ENCODE assay signal across 8 mouse cellular contexts in genomic region chr11:17685711-17686113, GRCm38 (mm10).
DNase-seq lines count a peak whose midpoint lies in the region; ATAC-seq and TF ChIP-seq lines count a peak whose summit lies in the region.

No protein-coding gene starts in this region.

- no peak overlapping the region for H3K9ac ChIP-seq in ES-Bruce4 (ENCODE audit: low read depth, poor library complexity, severe bottlenecking)
- no peak overlapping the region for H3K9ac ChIP-seq in forebrain, embryonic 14.5 days (ENCODE audit: low read length)
- H3K9ac ChIP-seq in lung, postnatal 0 days (replicated peaks; ENCODE audit: low read depth): no peak overlapping the region

- H3K27ac ChIP-seq in ES-Bruce4 (ENCODE audit: insufficient read depth, low read length): no peak overlapping the region
- H3K27ac ChIP-seq in forebrain, embryonic 14.5 days (ENCODE audit: low read depth, low read length): no peak overlapping the region
- no peak overlapping the region for H3K27ac ChIP-seq in lung, postnatal 0 days (ENCODE audit: low read length)

- WGBS in forebrain, embryonic 14.5 days: 55% methylated on average over 4 of the region's 4 CpGs
- 17% methylated on average over 4 of the region's 4 CpGs for WGBS in lung, postnatal 0 days

- H3K4me1 ChIP-seq in ES-Bruce4 (ENCODE audit: control insufficient read depth, insufficient read depth, low read length): no peaks in the 10 kb centered on the region
- H3K4me1 ChIP-seq in forebrain, embryonic 14.5 days (ENCODE audit: control insufficient read depth, insufficient read depth, low read length): peaks cover 7% of the 10 kb centered on the region; the same call in 1 of the 2 replicates
- H3K4me1 ChIP-seq in lung, postnatal 0 days (ENCODE audit: insufficient read depth, low read depth, low read length): no peaks in the 10 kb centered on the region

- intact Hi-C loops in heart, postnatal 10 days (cut with DNase I): loop anchor here (5.0 to 10.0 kb wide), 5 partner anchors 218 to 1337 kb away; partner anchors contain the start of gene Etaa1

- no peaks in the 10 kb centered on the region for H3K27me3 ChIP-seq in ES-Bruce4 (ENCODE audit: control insufficient read depth, insufficient read depth, low read length, poor library complexity, severe bottlenecking)
- no peaks in the 10 kb centered on the region for H3K27me3 ChIP-seq in forebrain, embryonic 14.5 days (replicated peaks; ENCODE audit: control insufficient read depth, insufficient read depth, low read length)
- H3K27me3 ChIP-seq in lung, postnatal 0 days (replicated peaks; ENCODE audit: insufficient read depth, low read length): no peaks in the 10 kb centered on the region

- TF ChIP-seq POLR2A in ES-Bruce4 (IDR thresholded peaks at IDR 0.05; ENCODE audit: insufficient read depth, low read length): no peak

- peak; percentile 38 for TF ChIP-seq CTCF in ES-Bruce4 (IDR thresholded peaks at IDR 0.05; ENCODE audit: low read depth, low read length)
- peak; percentile 71 for TF ChIP-seq CTCF in lung, postnatal 0 days (IDR thresholded peaks at IDR 0.05)

- H3K4me2 ChIP-seq in forebrain, embryonic 14.5 days (ENCODE audit: low read length): no peak overlapping the region
- H3K4me2 ChIP-seq in lung, postnatal 0 days (replicated peaks; ENCODE audit: low read depth, low read length): no peak overlapping the region

- peaks cover 5% of the 10 kb centered on the region; the same call in 1 of the 2 replicates for H3K9me3 ChIP-seq in ES-Bruce4 (replicated peaks; ENCODE audit: control insufficient read depth, insufficient read depth, low read length, poor library complexity, severe bottlenecking)
- 0 out of 2 replicates have a peak, but pooled peaks cover 3% of the 10 kb centered on the region for H3K9me3 ChIP-seq in forebrain, embryonic 14.5 days (replicated peaks; ENCODE audit: control insufficient read depth, low read length)
- H3K9me3 ChIP-seq in lung, postnatal 0 days (ENCODE audit: low read length): no peaks in the 10 kb centered on the region

- DNase-seq in cerebellum, adult 11-12 months: peak; percentile 45
- peak; percentile 66 for DNase-seq in forebrain, embryonic 14.5 days (ENCODE audit: low spot score)
- peak; percentile 82 for DNase-seq in heart, postnatal 10 days
- DNase-seq in kidney, postnatal 25 days: peak; percentile 36 to 43
- peak; percentile 79 for DNase-seq in lung, postnatal 0 days (ENCODE audit: low spot score)
- DNase-seq in right cerebral cortex, postnatal 10 days (ENCODE audit: low spot score in 2 of 2): peak; percentile 47 to 58

- peak; percentile 80 for ATAC-seq in forebrain, embryonic 14.5 days
- peak; percentile 76 for ATAC-seq in lung, postnatal 0 days
- no peak for ATAC-seq in CD4-positive, CD25-positive, alpha-beta regulatory T cell, adult 4 months

- TF ChIP-seq EP300 in ES-Bruce4 (IDR thresholded peaks at IDR 0.05; ENCODE audit: insufficient read depth, low read depth, low read length): no peak
- TF ChIP-seq EP300 in lung, postnatal 0 days (IDR thresholded peaks at IDR 0.05): no peak

- no peaks in the 10 kb centered on the region for H3K36me3 ChIP-seq in ES-Bruce4 (ENCODE audit: control insufficient read depth, insufficient read depth, low read length, poor library complexity, severe bottlenecking)
- no peaks in the 10 kb centered on the region for H3K36me3 ChIP-seq in forebrain, embryonic 14.5 days (ENCODE audit: control insufficient read depth, insufficient read depth, low read length)
- H3K36me3 ChIP-seq in lung, postnatal 0 days (ENCODE audit: insufficient read depth, low read length): no peaks in the 10 kb centered on the region

- no peak overlapping the region for H3K4me3 ChIP-seq in ES-Bruce4 (ENCODE audit: low read depth, low read length)
- no peak overlapping the region for H3K4me3 ChIP-seq in forebrain, embryonic 14.5 days (ENCODE audit: low read depth, low read length)
- no peak overlapping the region for H3K4me3 ChIP-seq in lung, postnatal 0 days (ENCODE audit: low read depth, low read length)
